Mouse (Mus musculus) G1E (cell line): ENCODE measurements around the gene Galnt2.

Experiments used
- CTCF ChIP-seq: IDR thresholded peaks from 2 replicates; pipeline ENCODE4 v1.5.1; 2012; ENCODE audit warnings: low read depth, low read length, inconsistent platforms, mixed read lengths
- GATA1 ChIP-seq: IDR thresholded peaks from 2 replicates; pipeline ENCODE4 v1.6.1; 2012; ENCODE audit warnings: borderline replicate concordance, low read length, inconsistent platforms, mixed read lengths
- GATA2 ChIP-seq: IDR thresholded peaks from 2 replicates; pipeline ENCODE4 v1.6.1; 2012; ENCODE audit warnings: low read depth, low read length, inconsistent platforms, borderline replicate concordance
- POLR2AphosphoS5 ChIP-seq: IDR thresholded peaks from 2 replicates; pipeline ENCODE4 v1.6.1; 2012; ENCODE audit warnings: low read depth, low read length, inconsistent platforms; ENCODE audit not compliant: insufficient replicate concordance
- TAL1 ChIP-seq: conservative IDR thresholded peaks from 2 replicates; pipeline ENCODE4 v1.6.1; 2012; ENCODE audit warnings: low read depth, low read length, inconsistent platforms, mixed read lengths

DNA sequence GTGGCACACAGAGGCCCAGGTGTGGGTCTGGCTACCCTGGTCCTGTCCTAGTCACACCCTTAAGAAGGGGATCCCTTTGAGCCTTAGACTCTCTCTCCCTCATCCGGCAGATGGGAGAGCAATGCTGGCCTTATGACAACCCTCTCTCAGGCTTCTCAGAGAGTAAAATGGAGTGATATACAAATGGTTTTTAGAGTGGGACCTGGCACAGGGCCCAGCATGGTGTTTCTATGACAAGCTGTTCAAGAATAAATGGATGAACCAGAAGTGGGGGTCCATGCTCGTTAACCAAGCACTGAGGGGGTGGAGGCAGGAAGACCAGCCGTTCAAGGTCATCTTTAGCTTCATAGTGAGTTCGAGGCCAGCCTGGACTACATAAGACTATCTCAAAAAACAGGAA, 38.9 kb upstream of the Galnt2 start:
- no peak for TF ChIP-seq CTCF
- TF ChIP-seq TAL1, result no peak
- TF ChIP-seq GATA1, result no peak
- TF ChIP-seq POLR2AphosphoS5, result no peak
- no peak for TF ChIP-seq GATA2
